Mouse (Mus musculus) neural tube, embryonic 11.5 days (tissue): ENCODE data around the gene Robo4. TPM values are rescaled to one million over a fixed set of nuclear protein-coding genes. Genes with fewer than 3 reads are reported as not detected.
A peak's percentile ranks its signal among the peaks of the same experiment; 100 is the strongest.

Experiments used
- ATAC-seq: fragments of 200-750 bp; cut with Nextera tagmentation; 2 replicates; pipeline ENCODE4 v1.8.0; 2017; ENCODE audit warnings: moderate number of reproducible peaks, mild to moderate bottlenecking, moderate TSS enrichment, moderate library complexity; ENCODE audit not compliant: insufficient read depth, low FRiP score, low TSS enrichment
- DNase-seq: peaks from one replicate; pipeline ENCODE4 v3.0.0-alpha.2; 2015; ENCODE audit warnings: low spot score
- H3K27ac ChIP-seq: fragments of 300-500 bp; sonication (generic); 2 replicates; pipeline ENCODE4 v1.5.1; 2014; ENCODE audit warnings: low read depth, mild to moderate bottlenecking, low read length
- H3K27me3 ChIP-seq: fragments of 300-500 bp; sonication (generic); 2 replicates; pipeline ENCODE4 v1.6.1; 2014; ENCODE audit warnings: mild to moderate bottlenecking, low read length, mixed read lengths; ENCODE audit not compliant: control insufficient read depth, insufficient read depth
- H3K36me3 ChIP-seq: fragments of 300-500 bp; sonication (generic); 2 replicates; pipeline ENCODE4 v1.6.1; 2014; ENCODE audit warnings: mild to moderate bottlenecking, low read length, moderate library complexity, mixed read lengths; ENCODE audit not compliant: control insufficient read depth, insufficient read depth
- H3K4me1 ChIP-seq: fragments of 300-500 bp; sonication (generic); 2 replicates; pipeline ENCODE4 v1.6.1; 2014; ENCODE audit warnings: low read length, mixed read lengths; ENCODE audit not compliant: control insufficient read depth, insufficient read depth
- H3K4me2 ChIP-seq: fragments of 300-500 bp; sonication (generic); 2 replicates; pipeline ENCODE4 v1.6.1; 2014; ENCODE audit warnings: low read depth, mild to moderate bottlenecking, moderate library complexity
- H3K4me3 ChIP-seq: fragments of 300-500 bp; sonication (generic); 2 replicates; pipeline ENCODE4 v1.5.1; 2014; ENCODE audit warnings: low read depth, low read length
- H3K9ac ChIP-seq: fragments of 300-500 bp; sonication (generic); 2 replicates; pipeline ENCODE4 v1.6.1; 2014; ENCODE audit warnings: mild to moderate bottlenecking, low read length
- H3K9me3 ChIP-seq: fragments of 300-500 bp; sonication (generic); 2 replicates; pipeline ENCODE4 v1.6.1; 2016; ENCODE audit warnings: low read length; ENCODE audit not compliant: control insufficient read depth
- WGBS: fragments of 180-500 bp; shearing (Covaris S2); extraction: QIAGEN DNeasy Blood & Tissue Kit; methylation state at CpG from one replicate; pipeline ENCODE4 v1.1.7; 2014; 5-methylcytosine and 5-hydroxymethylcytosine counted together
- polyA plus RNA-seq: library from polyadenylated mRNA; unstranded; fragments of >200 nt; fragmentation: Nextera tagmentation; extraction: Ambion mirVana; gene quantifications from 2 replicates; pipeline ENCODE4 v1.2.1, GENCODE M21; 2014

Robo4 gene
- polyA plus RNA-seq, 1 experiment from 2014 or later = 6.7 TPM

- DNase-seq (no peak), ATAC-seq (no peak)
- H3K4me1 ChIP-seq = no peaks in the 10 kb centered on the region
- 89% methylated on average over 17 of the region's 17 CpGs for whole genome bisulfite sequencing
- H3K27me3 ChIP-seq = no peaks in the 10 kb centered on the region
- no peak within 1 kb of the TSS for H3K4me2 ChIP-seq
- no peaks in the 10 kb centered on the region for H3K9me3 ChIP-seq
- no peak within 1 kb of the TSS for H3K9ac ChIP-seq
- no peak within 1 kb of the TSS for H3K4me3 ChIP-seq
- no peaks in the 10 kb centered on the region for H3K36me3 ChIP-seq
- no peak within 1 kb of the TSS for H3K27ac ChIP-seq
Observed at GRCm38 (mm10) chr9:37367301-37368080, 34.2 kb upstream of the Robo4 start, which contains the start of gene Hepacam. Gene Hepacam, plus strand, starts transcription at chr9:37367351.

- no peak overlapping the region for H3K27ac ChIP-seq
- H3K4me3 ChIP-seq = no peak overlapping the region
- DNase-seq (no peak), ATAC-seq (no peak)
- H3K4me1 ChIP-seq = no peaks in the 10 kb centered on the region
- H3K4me2 ChIP-seq = no peak overlapping the region
- no peak overlapping the region for H3K9ac ChIP-seq
- H3K36me3 ChIP-seq = no peaks in the 10 kb centered on the region
- H3K9me3 ChIP-seq = no peaks in the 10 kb centered on the region
- no peaks in the 10 kb centered on the region for H3K27me3 ChIP-seq
- WGBS = 86% methylated on average over 11 of the region's 11 CpGs
Observed at GRCm38 (mm10) chr9:37368081-37368830, 33.4 kb upstream of the Robo4 start.

GRCm38 (mm10) chr9:37368860-37369259 is 32.8 kb upstream of the Robo4 start:
- no peak overlapping the region for H3K4me3 ChIP-seq
- no peaks in the 10 kb centered on the region for H3K36me3 ChIP-seq
- no peaks in the 10 kb centered on the region for H3K9me3 ChIP-seq
- ATAC-seq = no peak
- no peak overlapping the region for H3K4me2 ChIP-seq
- 85% methylated on average over 8 of the region's 8 CpGs for WGBS
- no peak for DNase-seq
- H3K27ac ChIP-seq = no peak overlapping the region
- no peak overlapping the region for H3K9ac ChIP-seq
- no peaks in the 10 kb centered on the region for H3K27me3 ChIP-seq
- H3K4me1 ChIP-seq = no peaks in the 10 kb centered on the region

GRCm38 (mm10) chr9:37371232-37371801 is 30.4 kb upstream of the Robo4 start:
- Histone ChIP-seq H3K27ac (no peak overlapping the region), H3K9me3 (no peaks in the 10 kb centered on the region), H3K9ac (no peak overlapping the region), H3K27me3 (no peaks in the 10 kb centered on the region), H3K36me3 (no peaks in the 10 kb centered on the region), H3K4me2 (no peak overlapping the region), H3K4me1 (no peaks in the 10 kb centered on the region), H3K4me3 (no peak overlapping the region)
- DNase-seq = no peak
- ATAC-seq = no peak
- 70% methylated on average over 7 of the region's 7 CpGs for WGBS

- H3K9ac ChIP-seq = no peak overlapping the region
- H3K36me3 ChIP-seq = no peaks in the 10 kb centered on the region
- no peak for DNase-seq
- no peaks in the 10 kb centered on the region for H3K4me1 ChIP-seq
- no peak overlapping the region for H3K4me2 ChIP-seq
- ATAC-seq = no peak
- H3K27ac ChIP-seq = no peak overlapping the region
- H3K9me3 ChIP-seq = no peaks in the 10 kb centered on the region
- H3K4me3 ChIP-seq = no peak overlapping the region
- 91% methylated on average over 5 of the region's 5 CpGs for WGBS
- H3K27me3 ChIP-seq = no peaks in the 10 kb centered on the region
Observed at GRCm38 (mm10) chr9:37375718-37376117, 26.0 kb upstream of the Robo4 start.

GRCm38 (mm10) chr9:37383161-37383560 is 18.5 kb upstream of the Robo4 start:
- no peaks in the 10 kb centered on the region for H3K4me1 ChIP-seq
- ATAC-seq (no peak), DNase-seq (no peak)
- no peaks in the 10 kb centered on the region for H3K27me3 ChIP-seq
- no peak overlapping the region for H3K27ac ChIP-seq
- 87% methylated on average over 6 of the region's 6 CpGs for WGBS
- H3K36me3 ChIP-seq = no peaks in the 10 kb centered on the region
- no peak overlapping the region for H3K4me2 ChIP-seq
- H3K9ac ChIP-seq = no peak overlapping the region
- no peak overlapping the region for H3K4me3 ChIP-seq
- no peaks in the 10 kb centered on the region for H3K9me3 ChIP-seq

GRCm38 (mm10) chr9:37384284-37385182 is 17.2 kb upstream of the Robo4 start:
- ATAC-seq = peak; percentile 72
- H3K27ac ChIP-seq = no peak overlapping the region

GRCm38 (mm10) chr9:37390891-37391290 is 10.8 kb upstream of the Robo4 start:
- 70% methylated on average over 2 of the region's 2 CpGs for WGBS
- no peak overlapping the region for H3K27ac ChIP-seq
- H3K4me2 ChIP-seq = no peak overlapping the region

More at GRCm38 (mm10) chr9:37384284-37385182, 17.2 kb upstream of the Robo4 start:
- Histone ChIP-seq H3K4me1 (no peaks in the 10 kb centered on the region), H3K27me3 (no peaks in the 10 kb centered on the region), H3K9me3 (no peaks in the 10 kb centered on the region), H3K4me3 (peak overlapping the region; percentile 32), H3K9ac (peak overlapping the region; percentile 47), H3K36me3 (no peaks in the 10 kb centered on the region), H3K4me2 (peak overlapping the region; percentile 73)
- WGBS = 10% methylated on average over 51 of the region's 54 CpGs
- DNase-seq = peak; percentile 71

More at GRCm38 (mm10) chr9:37390891-37391290, 10.8 kb upstream of the Robo4 start:
- DNase-seq (no peak), ATAC-seq (no peak)
- Histone ChIP-seq H3K4me1 (no peaks in the 10 kb centered on the region), H3K9ac (no peak overlapping the region), H3K27me3 (no peaks in the 10 kb centered on the region), H3K36me3 (no peaks in the 10 kb centered on the region), H3K9me3 (no peaks in the 10 kb centered on the region), H3K4me3 (no peak overlapping the region)
